Mouse (Mus musculus): ENCODE results near the gene Ptgfrn. TPM values are rescaled to one million over a fixed set of nuclear protein-coding genes. Genes with fewer than 3 reads are reported as not detected.

The Ptgfrn gene
- total RNA-seq, 1 experiment = 52.3 TPM

- no peak for DNase-seq (ENCODE audit: low read depth, low spot score)
- TF ChIP-seq MAFK (IDR thresholded peaks at IDR 0.05; ENCODE audit: insufficient read depth, low read depth, low read length) = no peak
- no peak for TF ChIP-seq HCFC1 (IDR thresholded peaks at IDR 0.05; ENCODE audit: borderline replicate concordance, insufficient read depth, low read length)
- TF ChIP-seq CHD2 (IDR thresholded peaks at IDR 0.05; ENCODE audit: low read depth, low read length) = no peak
- TF ChIP-seq ZC3H11A (IDR thresholded peaks at IDR 0.05; ENCODE audit: borderline replicate concordance, low read depth, low read length) = no peak
- no peak for TF ChIP-seq ZNF384 (IDR thresholded peaks at IDR 0.05; ENCODE audit: low read depth, low read length)
- no peak overlapping the region for H3K4me3 ChIP-seq (ENCODE audit: insufficient read depth in 1 of 2, low read depth in 1 of 2, low read length in 2 of 2, poor library complexity in 1 of 2, severe bottlenecking in 1 of 2)
- no peak overlapping the region for H3K27ac ChIP-seq (ENCODE audit: insufficient read depth, low read depth, low read length, poor library complexity, severe bottlenecking)
- in situ Hi-C loops (cut with MboI; ENCODE audit: low sequenced_read_pairs in 2 of 2, unreplicated experiment in 2 of 2) = no loop called here
- H3K4me1 ChIP-seq (ENCODE audit: control insufficient read depth in 2 of 2, insufficient read depth in 2 of 2, low read length in 2 of 2, poor library complexity in 1 of 2) = peaks cover 4 to 12% of the 10 kb centered on the region in 2 experiments
- H3K36me3 ChIP-seq (ENCODE audit: control insufficient read depth, insufficient read depth, low read length, poor library complexity, severe bottlenecking) = no peaks in the 10 kb centered on the region
- no peaks in the 10 kb centered on the region for H3K9me3 ChIP-seq (ENCODE audit: control insufficient read depth, insufficient read depth, low read depth, low read length)
- H3K9ac ChIP-seq (ENCODE audit: insufficient read depth, low read depth, low read length, poor library complexity, severe bottlenecking) = no peak overlapping the region
Observed at GRCm38 (mm10) chr3:101116431-101117385, 6.6 kb upstream of the Ptgfrn start.

DNA sequence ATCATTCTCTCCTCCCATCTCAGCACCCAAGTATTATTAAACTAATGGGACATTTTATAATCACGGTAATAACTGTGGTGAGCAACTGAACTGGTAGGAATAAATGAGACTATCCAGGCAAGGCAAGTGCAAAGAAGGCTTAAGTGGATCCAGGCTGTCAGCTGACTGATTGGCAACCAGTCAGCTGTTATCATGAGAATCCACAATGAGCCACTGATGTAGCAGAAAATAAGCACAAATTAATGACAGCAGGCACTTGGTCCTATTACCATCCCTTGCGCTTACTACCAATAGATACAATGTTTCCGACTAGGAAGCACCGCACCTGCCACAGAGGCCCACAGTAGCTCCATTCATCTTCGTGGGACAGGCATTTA lies 2.4 kb upstream of the Ptgfrn start:
- Histone ChIP-seq H3K4me1 (ENCODE audit: control insufficient read depth in 2 of 2, insufficient read depth in 2 of 2, low read length in 2 of 2, poor library complexity in 1 of 2) (peaks cover 12 to 33% of the 10 kb centered on the region in 2 experiments), H3K9me3 (ENCODE audit: control insufficient read depth, insufficient read depth, low read depth, low read length) (no peaks in the 10 kb centered on the region), H3K27ac (ENCODE audit: insufficient read depth, low read depth, low read length, poor library complexity, severe bottlenecking) (no peak overlapping the region), H3K36me3 (ENCODE audit: control insufficient read depth, insufficient read depth, low read length, poor library complexity, severe bottlenecking) (peaks cover 3% of the 10 kb centered on the region; the same call in 1 of the 2 replicates), H3K9ac (ENCODE audit: insufficient read depth, low read depth, low read length, poor library complexity, severe bottlenecking) (no peak overlapping the region), H3K4me3 (ENCODE audit: insufficient read depth in 1 of 2, low read depth in 1 of 2, low read length in 2 of 2, poor library complexity in 1 of 2, severe bottlenecking in 1 of 2) (no peak overlapping the region)
- no peak for DNase-seq (ENCODE audit: low read depth, low spot score)
- in situ Hi-C loops (cut with MboI; ENCODE audit: low sequenced_read_pairs in 2 of 2, unreplicated experiment in 2 of 2) = no loop called here
- TF ChIP-seq CHD2 (IDR thresholded peaks at IDR 0.05; ENCODE audit: low read depth, low read length) (no peak), ZNF384 (IDR thresholded peaks at IDR 0.05; ENCODE audit: low read depth, low read length) (no peak)

DNA sequence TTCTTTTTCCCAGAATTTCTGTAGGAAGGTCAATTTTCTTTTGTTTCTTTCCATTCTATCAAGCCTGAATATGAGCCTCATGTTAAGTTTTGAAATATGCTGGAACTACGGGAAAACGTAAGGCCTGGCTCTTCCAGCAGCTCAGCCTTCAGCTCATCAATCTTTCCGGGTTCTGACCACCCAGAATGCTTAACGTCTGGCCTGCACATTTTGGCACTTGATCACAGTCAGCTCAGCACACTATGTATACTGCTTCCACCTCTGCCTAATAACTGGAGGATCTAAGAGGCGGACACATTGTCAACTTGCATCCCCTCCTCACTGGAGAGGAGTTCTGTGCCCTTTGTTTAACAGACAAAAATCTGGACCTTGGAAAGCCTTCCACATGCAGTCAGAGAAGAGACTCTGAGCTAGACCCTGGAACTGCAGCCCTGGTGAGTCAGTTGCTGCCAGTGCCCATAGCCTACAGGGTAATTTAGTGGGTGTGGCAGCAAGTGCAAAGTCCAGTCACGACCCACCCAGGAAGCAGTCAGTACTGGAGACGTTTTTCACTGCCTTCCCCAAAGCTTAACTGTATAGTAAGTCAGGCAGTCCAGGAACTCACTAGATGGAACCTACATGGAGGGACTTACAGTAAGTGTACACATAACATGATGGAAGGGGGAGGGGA lies 1.9 kb upstream of the Ptgfrn start:
- Histone ChIP-seq H3K27ac (ENCODE audit: insufficient read depth, low read depth, low read length, poor library complexity, severe bottlenecking) (no peak overlapping the region), H3K4me3 (ENCODE audit: insufficient read depth in 1 of 2, low read depth in 1 of 2, low read length in 2 of 2, poor library complexity in 1 of 2, severe bottlenecking in 1 of 2) (no peak overlapping the region), H3K36me3 (ENCODE audit: control insufficient read depth, insufficient read depth, low read length, poor library complexity, severe bottlenecking) (peaks cover 3% of the 10 kb centered on the region; the same call in 1 of the 2 replicates), H3K9ac (ENCODE audit: insufficient read depth, low read depth, low read length, poor library complexity, severe bottlenecking) (no peak overlapping the region), H3K9me3 (ENCODE audit: control insufficient read depth, insufficient read depth, low read depth, low read length) (no peaks in the 10 kb centered on the region), H3K4me1 (ENCODE audit: control insufficient read depth in 2 of 2, insufficient read depth in 2 of 2, low read length in 2 of 2, poor library complexity in 1 of 2) (peaks cover 14 to 34% of the 10 kb centered on the region in 2 experiments)
- in situ Hi-C loops (cut with MboI; ENCODE audit: low sequenced_read_pairs in 2 of 2, unreplicated experiment in 2 of 2) = no loop called here
- TF ChIP-seq HCFC1 (IDR thresholded peaks at IDR 0.05; ENCODE audit: borderline replicate concordance, insufficient read depth, low read length) (no peak), ZNF384 (IDR thresholded peaks at IDR 0.05; ENCODE audit: low read depth, low read length) (no peak), MAFK (IDR thresholded peaks at IDR 0.05; ENCODE audit: insufficient read depth, low read depth, low read length) (no peak), CHD2 (IDR thresholded peaks at IDR 0.05; ENCODE audit: low read depth, low read length) (no peak), ZC3H11A (IDR thresholded peaks at IDR 0.05; ENCODE audit: borderline replicate concordance, low read depth, low read length) (no peak)
- DNase-seq (ENCODE audit: low read depth, low spot score) = no peak

- no peak for DNase-seq (ENCODE audit: low read depth, low spot score)
- H3K4me1 ChIP-seq (ENCODE audit: control insufficient read depth in 2 of 2, insufficient read depth in 2 of 2, low read length in 2 of 2, poor library complexity in 1 of 2) = peaks cover 14 to 34% of the 10 kb centered on the region in 2 experiments
- H3K4me3 ChIP-seq (ENCODE audit: insufficient read depth in 1 of 2, low read depth in 1 of 2, low read length in 2 of 2, poor library complexity in 1 of 2, severe bottlenecking in 1 of 2) = no peak overlapping the region
- no peak overlapping the region for H3K27ac ChIP-seq (ENCODE audit: insufficient read depth, low read depth, low read length, poor library complexity, severe bottlenecking)
- TF ChIP-seq CHD2 (IDR thresholded peaks at IDR 0.05; ENCODE audit: low read depth, low read length) = no peak
- TF ChIP-seq MAFK (IDR thresholded peaks at IDR 0.05; ENCODE audit: insufficient read depth, low read depth, low read length) = no peak
- no peaks in the 10 kb centered on the region for H3K9me3 ChIP-seq (ENCODE audit: control insufficient read depth, insufficient read depth, low read depth, low read length)
- in situ Hi-C loops (cut with MboI; ENCODE audit: low sequenced_read_pairs in 2 of 2, unreplicated experiment in 2 of 2) = no loop called here
- H3K9ac ChIP-seq (ENCODE audit: insufficient read depth, low read depth, low read length, poor library complexity, severe bottlenecking) = no peak overlapping the region
- peaks cover 3% of the 10 kb centered on the region; the same call in 1 of the 2 replicates for H3K36me3 ChIP-seq (ENCODE audit: control insufficient read depth, insufficient read depth, low read length, poor library complexity, severe bottlenecking)
Observed at GRCm38 (mm10) chr3:101111321-101111720, 1.2 kb upstream of the Ptgfrn start.

All from ES-E14 (cell line).